Mouse (Mus musculus) mature B cell (primary cell): Measurements from ENCODE around the gene Krit1.
"Not testable (repeated sequence)": the region's sequence is repeated elsewhere in the genome, so short reads cannot be mapped to it uniquely, and the experiment has no call there.

Source experiments
- in situ Hi-C: fragments of 300-500 bp; cut with MboI; formaldehyde crosslinking; loops from 2 replicates; pipeline ENCODE4 v1.14.3; 2019

Krit1 gene

GRCm38 (mm10) chr5:3889201-3889600 lies 86.2 kb downstream of the Krit1 start:
- in situ Hi-C loops: no loop called here

GRCm38 (mm10) chr5:3893459-3894293 lies 90.7 kb downstream of the Krit1 start, which contains the start of gene Mterf1a:
TSS of gene Mterf1a (minus strand) at chr5:3893933.
- in situ Hi-C loops: not testable (repeated sequence)

- in situ Hi-C loops: not testable (repeated sequence)
Measured at GRCm38 (mm10) chr5:3894294-3894619, 91.3 kb downstream of the Krit1 start.
